Mouse (Mus musculus): ENCODE measurements at regions not wholly inside any gene's neighbourhood (a gene's known extent, or its start where the extent isn't known, plus 50 kb on each side); places are given as distances from the start of the nearest gene placed in this dataset.
"Not testable (repeated sequence)": the region's sequence is repeated elsewhere in the genome, so short reads cannot be mapped to it uniquely, and the experiment has no call there.

DNA sequence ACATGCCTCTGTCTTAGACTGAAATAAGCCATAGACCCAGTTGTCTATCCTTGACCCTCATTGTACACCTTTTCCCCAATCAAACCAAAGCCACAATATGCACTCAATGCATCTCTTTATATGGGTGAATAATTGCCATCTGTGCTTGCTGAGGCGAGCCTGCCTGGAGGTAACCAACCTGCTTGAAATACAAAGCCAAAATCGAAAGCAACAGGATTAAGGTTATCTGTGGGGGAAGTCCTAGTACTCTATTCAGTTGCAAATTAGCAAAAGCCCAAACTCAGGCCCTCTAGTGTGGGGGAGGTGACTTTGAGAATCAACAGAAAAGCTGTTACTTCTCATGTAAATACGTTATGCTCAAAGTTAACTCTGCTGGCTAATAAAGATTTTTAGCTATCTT lies 246.2 kb upstream of the Fundc1 start:
- no peak overlapping the region for H3K4me2 ChIP-seq
- no peaks in the 10 kb centered on the region for H3K27me3 ChIP-seq (replicated peaks)
- 0 out of 2 replicates have a peak, but pooled peaks have one; percentile 24 for ATAC-seq (replicated peaks)
- WGBS, result 19% methylated on average over 3 of the region's 3 CpGs
- no peaks in the 10 kb centered on the region for H3K36me3 ChIP-seq (replicated peaks)
- H3K4me1 ChIP-seq, result no peaks in the 10 kb centered on the region
- H3K9ac ChIP-seq, result no peak overlapping the region
- H3K9me3 ChIP-seq, result no peaks in the 10 kb centered on the region
- no peak overlapping the region for H3K27ac ChIP-seq
- H3K4me3 ChIP-seq, result no peak overlapping the region

DNA sequence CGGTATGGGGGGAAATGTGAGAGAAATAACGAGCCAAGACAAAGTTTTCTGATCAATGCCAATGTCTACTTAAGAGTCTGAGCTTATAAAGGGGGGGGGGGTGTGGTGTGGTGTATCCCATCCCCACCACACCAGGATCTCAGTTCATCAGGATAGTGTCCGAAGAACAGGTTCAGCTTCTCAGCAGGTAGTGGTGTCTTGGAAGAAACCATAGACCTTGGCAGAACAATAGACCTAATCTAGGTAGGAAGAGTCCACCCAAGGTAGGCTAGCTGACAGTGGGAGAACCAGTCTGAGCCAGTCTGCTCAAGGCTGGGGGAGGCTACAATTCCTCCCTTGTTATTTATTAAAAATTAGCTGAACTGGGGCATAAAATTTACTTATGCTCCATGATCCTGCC lies 245.5 kb upstream of the Fundc1 start:
- no peak overlapping the region for H3K27ac ChIP-seq
- H3K4me2 ChIP-seq, result no peak overlapping the region
- H3K4me3 ChIP-seq, result no peak overlapping the region
- H3K9ac ChIP-seq, result no peak overlapping the region
- no peaks in the 10 kb centered on the region for H3K36me3 ChIP-seq (replicated peaks)
- ATAC-seq (replicated peaks), result no peak
- no peaks in the 10 kb centered on the region for H3K9me3 ChIP-seq
- no peaks in the 10 kb centered on the region for H3K4me1 ChIP-seq
- WGBS, result 74% methylated on average over 3 of the region's 3 CpGs
- H3K27me3 ChIP-seq (replicated peaks), result no peaks in the 10 kb centered on the region

DNA sequence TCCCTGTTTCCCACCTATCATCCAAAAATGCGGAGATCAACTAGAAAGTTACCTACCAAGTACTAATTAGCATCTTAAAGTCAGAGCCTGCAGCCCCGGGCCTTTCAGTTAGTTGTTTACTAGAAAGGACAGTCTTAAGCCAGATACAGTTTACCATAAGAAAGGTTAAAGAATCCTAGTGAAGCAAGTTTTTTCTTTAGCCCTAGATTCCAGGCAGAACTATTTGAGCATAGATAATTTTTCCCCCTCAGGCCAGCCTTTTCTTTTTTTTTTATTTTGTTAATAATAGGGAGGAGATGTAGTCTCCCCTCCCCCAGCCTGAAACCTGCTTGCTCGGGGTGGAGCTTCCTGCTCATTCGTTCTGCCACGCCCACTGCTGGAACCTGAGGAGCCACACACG lies 215.9 kb upstream of the Fundc1 start:
- H3K4me3 ChIP-seq; H3K4me2 ChIP-seq; H3K4me1 ChIP-seq; ATAC-seq (replicated peaks); H3K36me3 ChIP-seq (replicated peaks); H3K27me3 ChIP-seq (replicated peaks); H3K9ac ChIP-seq; H3K27ac ChIP-seq; H3K9me3 ChIP-seq: not testable (repeated sequence)
- WGBS, result 81% methylated on average over 3 of the region's 6 CpGs

DNA sequence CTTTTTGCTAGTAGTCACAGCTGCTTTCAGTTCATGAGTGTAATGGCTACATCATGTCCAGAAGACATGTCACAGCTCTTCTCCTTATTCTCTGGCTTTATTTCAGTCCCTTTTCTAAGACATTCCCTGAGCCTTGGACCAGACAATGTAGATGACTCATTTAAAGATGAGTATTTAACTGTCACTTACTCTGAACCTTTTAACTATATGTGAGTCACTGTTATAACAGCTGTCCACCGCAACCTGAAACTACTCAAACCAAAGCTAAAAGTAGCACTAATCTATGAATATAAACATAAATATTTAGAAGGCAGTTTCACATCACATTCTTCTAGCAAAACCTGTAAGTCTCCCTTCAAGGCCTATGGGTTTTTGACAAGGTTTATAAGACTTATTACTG lies 203.8 kb upstream of the Fundc1 start:
- no peaks in the 10 kb centered on the region for H3K36me3 ChIP-seq (replicated peaks)
- no peak overlapping the region for H3K27ac ChIP-seq
- H3K4me1 ChIP-seq, result no peaks in the 10 kb centered on the region
- H3K9ac ChIP-seq, result no peak overlapping the region
- no peak overlapping the region for H3K4me2 ChIP-seq
- ATAC-seq (replicated peaks), result no peak
- no peaks in the 10 kb centered on the region for H3K9me3 ChIP-seq
- WGBS, result 96% methylated on average over 1 of the region's 1 CpGs
- no peaks in the 10 kb centered on the region for H3K27me3 ChIP-seq (replicated peaks)
- no peak overlapping the region for H3K4me3 ChIP-seq

DNA sequence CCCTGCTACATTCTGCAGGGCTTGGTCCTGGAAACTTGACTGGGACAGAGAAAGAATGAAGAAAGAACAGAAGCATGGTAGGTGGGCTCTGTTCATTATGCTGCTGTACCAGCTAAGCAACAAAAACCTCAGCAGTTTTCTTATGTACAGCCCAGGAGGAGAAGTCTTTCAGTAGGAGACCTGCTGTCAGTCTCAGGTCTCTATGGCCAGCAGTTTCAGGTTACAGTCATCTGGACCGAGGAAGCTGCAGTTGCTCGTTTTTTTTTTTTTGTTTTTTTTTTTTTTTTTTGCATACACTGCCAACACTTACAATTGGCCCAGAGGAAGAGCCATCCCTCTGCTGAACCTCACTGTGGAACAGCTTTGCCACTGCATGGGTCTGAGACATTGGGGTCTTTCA lies 180.7 kb upstream of the Fundc1 start:
- WGBS, result 53% methylated on average over 2 of the region's 2 CpGs
- H3K9ac ChIP-seq, result no peak overlapping the region
- H3K27ac ChIP-seq, result no peak overlapping the region
- no peak for ATAC-seq (replicated peaks)
- H3K27me3 ChIP-seq (replicated peaks), result no peaks in the 10 kb centered on the region
- H3K4me3 ChIP-seq, result no peak overlapping the region
- no peak overlapping the region for H3K4me2 ChIP-seq
- H3K36me3 ChIP-seq (replicated peaks), result no peaks in the 10 kb centered on the region
- no peaks in the 10 kb centered on the region for H3K4me1 ChIP-seq
- H3K9me3 ChIP-seq, result no peaks in the 10 kb centered on the region

- 84% methylated on average over 5 of the region's 5 CpGs for WGBS
- Histone ChIP-seq H3K27me3 (replicated peaks) (no peaks in the 10 kb centered on the region), H3K27ac (no peak overlapping the region), H3K4me1 (no peaks in the 10 kb centered on the region), H3K9me3 (no peaks in the 10 kb centered on the region), H3K36me3 (replicated peaks) (no peaks in the 10 kb centered on the region), H3K4me3 (no peak overlapping the region), H3K4me2 (no peak overlapping the region), H3K9ac (no peak overlapping the region)
- ATAC-seq (replicated peaks), result no peak
Observed at GRCm38 (mm10) chrX:17751466-17751865, 179.3 kb upstream of the Fundc1 start.

GRCm38 (mm10) chrX:17730233-17730632 lies 158.1 kb upstream of the Fundc1 start:
- ATAC-seq (replicated peaks), result no peak
- 75% methylated on average over 4 of the region's 4 CpGs for WGBS
- no peaks in the 10 kb centered on the region for H3K27me3 ChIP-seq (replicated peaks)
- H3K4me1 ChIP-seq, result no peaks in the 10 kb centered on the region; the same call in 1 of the 2 replicates
- no peaks in the 10 kb centered on the region for H3K36me3 ChIP-seq (replicated peaks)
- H3K27ac ChIP-seq, result no peak overlapping the region
- no peak overlapping the region for H3K9ac ChIP-seq
- no peak overlapping the region for H3K4me3 ChIP-seq
- no peak overlapping the region for H3K4me2 ChIP-seq
- no peaks in the 10 kb centered on the region for H3K9me3 ChIP-seq

DNA sequence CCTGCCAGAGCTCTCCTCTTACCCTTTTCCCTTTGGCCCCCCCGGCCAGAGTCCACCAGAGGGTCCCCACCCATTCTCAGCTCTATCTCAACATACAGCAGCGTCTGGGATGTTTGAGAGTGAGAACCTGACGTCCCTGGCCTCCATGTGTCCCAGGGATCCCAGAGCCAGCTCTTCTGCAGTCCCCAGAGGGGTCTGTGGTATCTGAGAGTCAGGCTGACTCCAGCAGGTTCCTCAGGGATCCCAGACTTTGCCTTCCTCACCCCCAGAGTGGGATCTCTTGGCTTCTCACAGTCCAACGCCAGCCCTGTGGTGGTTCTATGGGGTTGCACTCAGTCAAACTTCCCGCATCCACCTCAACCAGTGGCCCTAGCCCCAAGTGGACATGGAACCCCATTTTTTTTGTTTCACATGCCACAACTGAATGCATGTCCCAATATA lies 153.7 kb upstream of the Fundc1 start:
- H3K9ac ChIP-seq, result no peak overlapping the region
- ATAC-seq (replicated peaks), result peak; percentile 38
- no peaks in the 10 kb centered on the region for H3K9me3 ChIP-seq
- no peak overlapping the region for H3K27ac ChIP-seq
- H3K4me1 ChIP-seq, result no peaks in the 10 kb centered on the region; the same call in 1 of the 2 replicates
- H3K27me3 ChIP-seq (replicated peaks), result no peaks in the 10 kb centered on the region
- no peak overlapping the region for H3K4me2 ChIP-seq
- H3K36me3 ChIP-seq (replicated peaks), result no peaks in the 10 kb centered on the region
- 58% methylated on average over 5 of the region's 5 CpGs for WGBS
- no peak overlapping the region for H3K4me3 ChIP-seq

GRCm38 (mm10) chrX:17724990-17725779 lies 153.1 kb upstream of the Fundc1 start:
- Histone ChIP-seq H3K4me2 (no peak overlapping the region), H3K27me3 (replicated peaks) (no peaks in the 10 kb centered on the region), H3K36me3 (replicated peaks) (no peaks in the 10 kb centered on the region), H3K4me3 (no peak overlapping the region), H3K9me3 (no peaks in the 10 kb centered on the region), H3K27ac (no peak overlapping the region), H3K4me1 (no peaks in the 10 kb centered on the region; the same call in 1 of the 2 replicates), H3K9ac (no peak overlapping the region)
- WGBS, result 33% methylated on average over 7 of the region's 7 CpGs
- ATAC-seq (replicated peaks), result peak; percentile 96

DNA sequence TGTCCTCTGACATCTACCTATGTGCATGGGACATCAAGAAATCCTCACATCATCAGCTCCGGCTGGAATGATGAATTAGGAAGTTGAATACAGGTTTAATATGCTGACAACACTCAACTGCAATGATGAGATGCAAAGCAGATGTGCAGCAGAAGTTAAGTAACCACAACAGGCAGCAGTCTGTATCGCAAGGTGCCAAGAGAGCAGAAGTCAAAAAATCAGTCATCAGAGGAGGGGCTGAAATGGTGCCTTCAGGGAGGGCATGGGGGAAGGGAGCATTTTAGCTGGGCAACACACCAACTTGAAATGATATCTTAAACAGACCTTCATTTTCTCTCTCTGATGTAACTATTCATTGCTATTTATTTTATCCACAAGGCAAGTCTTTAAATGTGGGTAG lies 152.3 kb upstream of the Fundc1 start:
- Histone ChIP-seq H3K4me1 (no peaks in the 10 kb centered on the region; the same call in 1 of the 2 replicates), H3K36me3 (replicated peaks) (no peaks in the 10 kb centered on the region), H3K4me3 (no peak overlapping the region), H3K9me3 (no peaks in the 10 kb centered on the region), H3K9ac (no peak overlapping the region), H3K27me3 (replicated peaks) (no peaks in the 10 kb centered on the region), H3K4me2 (no peak overlapping the region), H3K27ac (no peak overlapping the region)
- 81% methylated on average over 2 of the region's 2 CpGs for WGBS
- no peak for ATAC-seq (replicated peaks)

DNA sequence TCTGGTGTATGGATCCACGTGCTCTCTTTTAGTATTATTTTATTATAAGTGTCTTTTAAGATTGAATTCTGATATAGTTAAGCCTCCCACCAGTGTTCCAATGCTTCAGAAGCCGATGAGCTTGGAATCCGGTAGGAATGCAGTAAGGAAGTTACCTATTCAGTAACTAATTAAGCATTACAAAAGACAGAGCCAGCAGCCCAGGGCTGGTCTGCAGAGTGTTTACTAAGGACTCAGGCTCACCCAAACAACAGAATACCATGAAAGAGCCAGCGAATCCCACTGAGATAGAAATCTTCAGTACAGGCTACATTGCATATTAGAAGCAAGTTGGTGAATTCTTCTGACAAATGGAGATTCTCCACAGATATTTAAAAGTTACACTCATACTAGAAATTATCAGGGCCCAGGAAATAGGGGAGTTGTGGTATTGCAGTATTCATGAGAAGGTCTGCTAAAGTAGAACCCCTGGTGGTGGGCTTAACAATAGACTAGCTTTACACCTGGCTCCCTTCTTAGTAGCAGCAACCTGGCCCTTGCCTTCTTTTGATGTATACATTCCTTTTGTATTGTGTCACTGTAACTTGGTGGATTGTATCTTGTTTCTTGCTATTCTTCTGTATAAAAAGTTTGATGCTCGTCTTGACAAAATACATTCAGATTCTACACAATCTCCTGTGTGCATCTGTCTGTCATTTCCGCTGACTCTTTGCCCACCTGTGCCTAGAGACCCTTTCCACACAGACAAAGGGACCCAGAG lies 149.9 kb upstream of the Fundc1 start:
- H3K4me3 ChIP-seq; H3K4me1 ChIP-seq; H3K27ac ChIP-seq; H3K4me2 ChIP-seq; H3K27me3 ChIP-seq (replicated peaks); H3K9me3 ChIP-seq; H3K36me3 ChIP-seq (replicated peaks); H3K9ac ChIP-seq; ATAC-seq (replicated peaks): not testable (repeated sequence)
- 72% methylated on average over 6 of the region's 6 CpGs for WGBS

DNA sequence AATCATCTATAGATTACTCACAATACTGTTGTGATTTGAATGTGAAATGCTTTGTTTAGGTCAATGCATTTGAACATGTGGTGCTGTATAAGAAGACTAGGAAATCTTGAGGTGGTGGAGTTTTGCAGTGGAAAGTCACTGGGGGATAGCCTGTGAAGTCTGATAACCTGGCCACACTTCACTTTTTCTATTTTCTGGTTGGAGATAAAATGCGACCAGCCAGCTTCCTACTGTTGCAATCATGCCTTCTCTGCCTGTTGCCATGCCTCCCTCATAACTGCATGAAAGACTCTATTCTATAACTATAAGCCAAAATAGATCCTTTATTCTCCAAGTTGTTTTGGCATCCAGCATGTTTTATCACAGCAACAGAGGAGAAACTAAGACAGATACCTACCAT lies 142.4 kb upstream of the Fundc1 start:
- no peak for ATAC-seq (replicated peaks)
- Histone ChIP-seq H3K4me3 (no peak overlapping the region), H3K36me3 (replicated peaks) (no peaks in the 10 kb centered on the region), H3K27me3 (replicated peaks) (no peaks in the 10 kb centered on the region), H3K9me3 (no peaks in the 10 kb centered on the region), H3K9ac (no peak overlapping the region), H3K4me1 (no peaks in the 10 kb centered on the region), H3K27ac (no peak overlapping the region), H3K4me2 (no peak overlapping the region)
- WGBS, result 81% methylated on average over 1 of the region's 1 CpGs

DNA sequence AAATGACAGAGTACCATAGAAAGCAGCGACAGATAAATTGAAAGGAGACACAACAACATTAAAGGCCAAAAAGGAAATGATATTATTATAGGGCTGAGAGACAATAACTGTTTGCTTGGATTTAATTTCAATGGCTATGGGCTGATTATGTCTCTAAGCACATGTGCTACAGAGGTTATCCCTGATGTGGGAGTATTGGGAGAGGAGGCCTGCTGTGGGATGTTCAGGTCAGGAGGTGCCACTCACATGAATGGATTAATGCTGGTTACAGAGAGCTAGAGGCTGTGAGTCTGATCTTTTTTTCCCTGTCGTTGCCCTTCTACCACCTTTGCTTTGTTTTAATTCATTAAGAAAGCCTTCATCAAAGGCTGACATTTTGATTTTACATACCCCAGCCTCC lies 140.8 kb upstream of the Fundc1 start:
- no peaks in the 10 kb centered on the region for H3K36me3 ChIP-seq (replicated peaks)
- 53% methylated on average over 2 of the region's 2 CpGs for WGBS
- H3K9ac ChIP-seq, result no peak overlapping the region
- H3K27me3 ChIP-seq (replicated peaks), result no peaks in the 10 kb centered on the region
- ATAC-seq (replicated peaks), result no peak
- no peak overlapping the region for H3K4me3 ChIP-seq
- no peaks in the 10 kb centered on the region for H3K9me3 ChIP-seq
- H3K4me2 ChIP-seq, result no peak overlapping the region
- H3K4me1 ChIP-seq, result no peaks in the 10 kb centered on the region
- no peak overlapping the region for H3K27ac ChIP-seq

Measured in midbrain, embryonic 15.5 days (tissue).